Mouse (Mus musculus) adrenal gland (tissue): ENCODE data around the gene Atxn10.

ENCODE experiments used
- intact Hi-C: fragments of 180-260 bp; cut with DNase I; formaldehyde crosslinking; loops from one replicate; pipeline ENCODE4 v1.15.1; 2025

The Atxn10 gene

GRCm38 (mm10) chr15:85464823-85465565 is 128.9 kb downstream of the Atxn10 start:
- intact Hi-C loops, result no loop called here

- intact Hi-C loops, result no loop called here
Measured at GRCm38 (mm10) chr15:85466456-85467067, 130.5 kb downstream of the Atxn10 start.

- intact Hi-C loops, result no loop called here
Measured at GRCm38 (mm10) chr15:85469401-85469800, 133.4 kb downstream of the Atxn10 start.

GRCm38 (mm10) chr15:85474697-85475096 is 138.7 kb downstream of the Atxn10 start:
- intact Hi-C loops, result loop anchor here (5.0 kb wide), 2 partner anchors 157 to 238 kb away; no protein-coding TSS in a partner anchor

GRCm38 (mm10) chr15:85477584-85477983 is 141.5 kb downstream of the Atxn10 start:
- intact Hi-C loops, result loop anchor here (1.0 to 5.0 kb wide), 3 partner anchors 106 to 235 kb away; no protein-coding TSS in a partner anchor

- intact Hi-C loops, result loop anchor here (5.0 kb wide), 2 partner anchors 162 to 233 kb away; no protein-coding TSS in a partner anchor
Measured at GRCm38 (mm10) chr15:85479365-85479764, 143.3 kb downstream of the Atxn10 start.

GRCm38 (mm10) chr15:85479919-85480318 is 143.9 kb downstream of the Atxn10 start:
- intact Hi-C loops, result loop anchor here (5.0 kb wide), 3 partner anchors 163 to 232 kb away; no protein-coding TSS in a partner anchor

GRCm38 (mm10) chr15:85480630-85481029 is 144.6 kb downstream of the Atxn10 start:
- intact Hi-C loops, result loop anchor here (5.0 kb wide), 1 partner anchor 213 kb away; no protein-coding TSS in a partner anchor

GRCm38 (mm10) chr15:85488900-85489299 is 152.9 kb downstream of the Atxn10 start:
- intact Hi-C loops, result no loop called here

- intact Hi-C loops, result no loop called here
Measured at GRCm38 (mm10) chr15:85489751-85490150, 153.7 kb downstream of the Atxn10 start.

- intact Hi-C loops, result no loop called here
Measured at GRCm38 (mm10) chr15:85494163-85494621, 158.1 kb downstream of the Atxn10 start.

GRCm38 (mm10) chr15:85497548-85497947 is 161.5 kb downstream of the Atxn10 start:
- intact Hi-C loops, result no loop called here

GRCm38 (mm10) chr15:85497981-85498475 is 162.0 kb downstream of the Atxn10 start:
- intact Hi-C loops, result no loop called here

GRCm38 (mm10) chr15:85500267-85500666 is 164.2 kb downstream of the Atxn10 start:
- intact Hi-C loops, result no loop called here

GRCm38 (mm10) chr15:85503127-85503526 is 167.1 kb downstream of the Atxn10 start, which contains the start of gene 7530416G11Rik:
TSS of gene 7530416G11Rik (minus strand) at chr15:85503227.
- intact Hi-C loops, result no loop called here

- intact Hi-C loops, result no loop called here
Measured at GRCm38 (mm10) chr15:85505118-85505925, 169.3 kb downstream of the Atxn10 start.

- intact Hi-C loops, result no loop called here
Measured at GRCm38 (mm10) chr15:85506680-85507079, 170.6 kb downstream of the Atxn10 start.

- intact Hi-C loops, result no loop called here
Measured at GRCm38 (mm10) chr15:85507370-85508014, 171.4 kb downstream of the Atxn10 start.
